Mouse (Mus musculus): ENCODE results near the gene Uhmk1. TPM values are rescaled to one million over a fixed set of nuclear protein-coding genes. Genes with fewer than 3 reads are reported as not detected.
"Not testable (repeated sequence)": the region's sequence is repeated elsewhere in the genome, so short reads cannot be mapped to it uniquely, and the experiment has no call there.

Gene Uhmk1
- total RNA-seq (2021) = 65.0 and 68.4 TPM in 2 replicates
- long read RNA-seq, partial matches to known transcripts = 0 of 4 reads
- long read RNA-seq, other reads (novel, unspliced or antisense) = 4 of 4 reads

GRCm38 (mm10) chr1:170214757-170215522, at the start of gene Uhmk1:
Gene Uhmk1, minus strand, starts transcription at chr1:170215397.
- DNase-seq = peak; percentile 90

GRCm38 (mm10) chr1:170255560-170255910, 40.3 kb upstream of the Uhmk1 start:
- DNase-seq = peak; percentile 82

GRCm38 (mm10) chr1:170254893-170255559, 39.8 kb upstream of the Uhmk1 start:
- DNase-seq = no peak

- DNase-seq = no peak
Measured at GRCm38 (mm10) chr1:170245016-170245415, 29.8 kb upstream of the Uhmk1 start.

DNA sequence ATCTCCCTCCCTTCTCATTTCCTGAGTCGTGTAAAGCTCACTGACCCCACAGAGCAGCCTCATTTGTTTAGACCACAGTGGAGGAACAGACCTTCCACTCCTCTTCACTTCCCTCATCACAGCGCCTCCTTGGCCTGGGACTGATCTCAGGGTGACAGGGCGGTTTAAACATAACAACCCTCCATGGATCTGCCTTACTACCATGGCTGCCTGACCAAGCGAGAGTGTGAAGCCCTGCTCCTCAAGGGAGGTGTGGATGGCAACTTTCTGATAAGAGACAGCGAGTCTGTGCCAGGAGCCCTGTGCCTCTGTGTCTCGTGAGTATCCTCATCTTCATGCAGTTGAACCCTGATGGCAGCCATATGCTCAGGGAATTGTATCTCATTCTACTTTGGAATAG, 17.5 kb upstream of the Uhmk1 start, which contains the start of gene Sh2d1b2:
TSS of gene Sh2d1b2 (plus strand) at position 62 of the 400 bp plus-strand sequence.
- not testable (repeated sequence) for DNase-seq

GRCm38 (mm10) chr1:170223276-170223675, 8.1 kb upstream of the Uhmk1 start:
- peak; percentile 6 for DNase-seq

GRCm38 (mm10) chr1:170220351-170220750, 5.2 kb upstream of the Uhmk1 start:
- no peak for DNase-seq

GRCm38 (mm10) chr1:170218091-170218884, 3.1 kb upstream of the Uhmk1 start:
- DNase-seq = no peak

- no peak for DNase-seq
Measured at GRCm38 (mm10) chr1:170215590-170215989, 393 bp upstream of the Uhmk1 start.

DNA sequence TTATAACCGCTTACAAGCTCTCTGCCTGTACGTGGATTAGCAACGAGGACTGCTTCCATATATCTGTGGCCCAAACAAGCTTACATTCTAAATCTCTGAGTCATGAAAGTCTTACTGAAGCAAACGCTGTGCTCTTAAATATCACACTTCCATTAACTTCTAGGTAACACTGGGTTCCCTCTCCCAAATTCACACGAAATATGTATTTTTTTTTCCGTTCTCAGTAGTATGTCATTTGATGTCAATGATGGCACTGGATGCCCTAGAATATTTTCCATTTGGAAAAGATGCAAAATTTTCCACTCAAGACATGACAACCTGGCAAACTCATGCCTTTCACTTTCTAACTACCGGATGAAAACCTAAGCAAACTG, 827 bp downstream of the Uhmk1 start:
- no peak for DNase-seq

- DNase-seq = no peak
Measured at GRCm38 (mm10) chr1:170213181-170213879, 1.9 kb downstream of the Uhmk1 start.

GRCm38 (mm10) chr1:170206395-170206794, 8.8 kb downstream of the Uhmk1 start:
- no peak for DNase-seq

- no peak for DNase-seq
Measured at GRCm38 (mm10) chr1:170200379-170200778, 14.8 kb downstream of the Uhmk1 start.

DNA sequence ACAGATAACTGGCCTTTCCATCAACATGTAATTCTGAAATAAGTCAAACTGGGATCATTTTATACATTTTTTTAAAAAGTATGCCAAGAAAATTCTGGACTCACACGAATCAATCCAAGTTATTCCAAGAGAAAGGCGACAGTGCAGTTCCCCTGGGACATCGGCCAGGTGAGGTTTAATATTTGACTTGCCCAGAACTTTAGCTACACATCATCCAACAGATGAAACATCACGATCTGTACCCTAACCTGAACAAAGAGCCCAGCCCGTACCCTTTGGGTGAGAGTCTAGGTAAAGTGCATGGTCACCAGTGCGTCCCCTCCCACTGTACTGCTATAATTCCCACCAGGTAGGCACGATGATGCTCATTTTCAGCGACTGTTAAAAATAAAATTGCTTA, 19.0 kb downstream of the Uhmk1 start:
- DNase-seq = no peak

GRCm38 (mm10) chr1:170191925-170192324, 23.3 kb downstream of the Uhmk1 start:
- DNase-seq = no peak

GRCm38 (mm10) chr1:170190225-170190624, 25.0 kb downstream of the Uhmk1 start:
- DNase-seq = no peak

DNA sequence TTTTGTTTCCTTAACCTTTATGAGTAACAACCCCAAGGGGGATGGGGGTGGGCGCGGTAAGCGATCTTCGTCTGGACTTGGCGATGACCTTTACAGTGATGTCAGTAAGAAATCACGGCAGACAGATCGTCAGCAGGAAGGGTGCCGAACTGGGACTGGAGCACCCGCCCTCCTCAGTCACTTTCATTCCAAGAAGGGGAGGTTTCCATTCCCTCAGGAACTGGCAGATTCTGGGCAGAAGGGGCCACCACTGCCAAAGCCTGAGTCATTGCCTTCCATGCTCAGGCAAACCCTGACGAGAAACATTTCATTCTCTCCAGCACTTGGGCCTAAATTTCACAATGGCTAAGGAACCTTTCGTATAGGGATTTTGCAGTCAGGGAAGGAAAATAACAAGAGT, 26.6 kb downstream of the Uhmk1 start:
- peak; percentile 60 for DNase-seq

GRCm38 (mm10) chr1:170186531-170186930, 28.7 kb downstream of the Uhmk1 start:
- no peak for DNase-seq

GRCm38 (mm10) chr1:170185137-170185536, 30.1 kb downstream of the Uhmk1 start:
- no peak for DNase-seq

- no peak for DNase-seq
Measured at GRCm38 (mm10) chr1:170182706-170183105, 32.5 kb downstream of the Uhmk1 start.

- DNase-seq = no peak
Measured at GRCm38 (mm10) chr1:170176661-170177239, 38.4 kb downstream of the Uhmk1 start.

- no peak for DNase-seq
Measured at GRCm38 (mm10) chr1:170175848-170176247, 39.3 kb downstream of the Uhmk1 start.

Measured in adrenal gland, postnatal 25 days (tissue).